Mouse (Mus musculus) brain, embryonic 14.5 days (tissue): ENCODE measurements around the gene Sco2.

ENCODE experiments used
- CTCF ChIP-seq: fragments of 200-500 bp; IDR thresholded peaks from 2 replicates; pipeline ENCODE4 v1.5.1; 2012; ENCODE audit warnings: inconsistent platforms, mild to moderate bottlenecking, moderate library complexity, borderline replicate concordance; ENCODE audit not compliant: insufficient read depth, insufficient read length; ENCODE audit errors: extremely low read depth
- POLR2A ChIP-seq: fragments of 200-500 bp; IDR thresholded peaks from 2 replicates; pipeline ENCODE4 v1.6.1; 2012; ENCODE audit warnings: mild to moderate bottlenecking, inconsistent platforms, borderline replicate concordance; ENCODE audit not compliant: poor library complexity, insufficient read depth, insufficient read length, severe bottlenecking; ENCODE audit errors: extremely low read depth

DNA sequence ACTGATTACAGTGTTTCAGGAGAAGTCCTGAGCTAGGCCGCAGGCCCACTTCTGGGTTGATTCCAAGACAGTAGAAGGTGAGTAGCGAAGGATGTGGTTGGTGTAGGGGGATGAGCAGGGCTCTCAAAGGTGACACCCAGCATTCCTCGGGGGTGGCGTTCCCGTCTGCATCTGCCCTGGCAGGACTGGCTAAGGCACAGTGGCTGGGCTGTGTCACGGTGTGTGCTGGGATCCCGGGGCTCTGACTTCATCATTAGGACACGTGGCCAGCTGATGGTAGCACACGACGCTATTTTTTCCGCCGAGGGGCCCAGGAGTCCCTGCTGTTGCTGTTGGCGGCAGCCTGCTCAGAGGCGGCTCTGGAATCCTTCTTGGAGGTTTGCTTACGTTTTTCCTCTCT, 22.3 kb downstream of the Sco2 start:
- TF ChIP-seq CTCF (no peak), POLR2A (no peak)
